Mouse (Mus musculus) heart, adult 2 months (tissue): ENCODE data around the gene Ar. TPM values are rescaled to one million over a fixed set of nuclear protein-coding genes. Genes with fewer than 3 reads are reported as not detected.
A peak's percentile ranks its signal among the peaks of the same experiment; 100 is the strongest.

Experiments
- DNase-seq, 2 experiments: peaks; one replicate each; pipeline ENCODE4 v3.0.0; 2021
- H3K27ac ChIP-seq: fragments of 200-600 bp; 2 replicates; pipeline ENCODE4 v1.8.1; 2022
- H3K27me3 ChIP-seq: fragments of 200-500 bp; 2 replicates; pipeline ENCODE4 v1.6.1; 2012; ENCODE audit warnings: mild to moderate bottlenecking, low read length, inconsistent platforms, mixed read lengths; ENCODE audit not compliant: control insufficient read depth, insufficient read depth
- H3K36me3 ChIP-seq: fragments of 200-500 bp; 2 replicates; pipeline ENCODE4 v1.6.1; 2012; ENCODE audit warnings: low read length, inconsistent platforms; ENCODE audit not compliant: control insufficient read depth, insufficient read depth
- H3K4me1 ChIP-seq: fragments of 200-500 bp; 2 replicates; pipeline ENCODE4 v1.6.1; 2011; ENCODE audit warnings: low read length; ENCODE audit not compliant: control insufficient read depth, insufficient read depth
- H3K4me3 ChIP-seq: fragments of 200-600 bp; 2 replicates; pipeline ENCODE4 v1.8.1; 2022
- H3K79me2 ChIP-seq: fragments of 200-500 bp; replicated peaks from 2 replicates; pipeline ENCODE4 v1.6.1; 2012; ENCODE audit warnings: mild to moderate bottlenecking, inconsistent platforms, low read length, moderate library complexity, mixed read lengths; ENCODE audit not compliant: control insufficient read depth, insufficient read depth
- H3K9ac ChIP-seq: fragments of 200-500 bp; 2 replicates; pipeline ENCODE4 v1.6.1; 2012; ENCODE audit warnings: low read depth, mild to moderate bottlenecking, control low read depth, inconsistent platforms, low read length, mixed read lengths
- CTCF ChIP-seq: fragments of 200-600 bp; IDR thresholded peaks from 2 replicates; pipeline ENCODE4 v1.8.1; 2022; ENCODE audit warnings: antibody characterized with exemption, mild to moderate bottlenecking, moderate library complexity
- EP300 ChIP-seq: fragments of 200-500 bp; IDR thresholded peaks from 2 replicates; pipeline ENCODE4 v1.6.1; 2011; ENCODE audit warnings: low read depth, low read length, control low read depth; ENCODE audit not compliant: insufficient read depth
- POLR2A ChIP-seq: fragments of 200-500 bp; IDR thresholded peaks from 2 replicates; pipeline ENCODE4 v1.6.1; 2011; ENCODE audit warnings: mild to moderate bottlenecking, low read depth, low read length, control low read depth; ENCODE audit not compliant: insufficient read depth
- WGBS: fragments of 180-500 bp; shearing (Covaris S2); methylation state at CpG from one replicate; pipeline ENCODE4 v1.1.7; 2018; 5-methylcytosine and 5-hydroxymethylcytosine counted together
- intact Hi-C: fragments of 180-260 bp; cut with DNase I; formaldehyde crosslinking; loops from one replicate; pipeline ENCODE4 v1.15.1; 2025
- long read RNA-seq: library from polyadenylated mRNA; stranded (forward); transcript quantifications from one replicate; pipeline ENCODE4 v2.0.0, GENCODE M21; 2021
- polyA plus RNA-seq: library from polyadenylated mRNA; depleted of rRNA; stranded (reverse); fragments of >200 nt; gene quantifications from 2 replicates; pipeline ENCODE4 v1.2.3, GENCODE M21; 2012; rRNA removed
- total RNA-seq, 2 experiments: library from RNA; stranded (reverse); gene quantifications; 2 replicates each; pipeline ENCODE4 v1.2.3; 2021

The Ar gene
- total RNA-seq (1 to 10 TPM; 2.1 to 3.8 TPM), polyA plus RNA-seq (0.59 and 0.97 TPM in 2 replicates)
- long read RNA-seq, partial matches to known transcripts = 0 of 1 reads
- long read RNA-seq, other reads (novel, unspliced or antisense) = 1 of 1 reads

DNA sequence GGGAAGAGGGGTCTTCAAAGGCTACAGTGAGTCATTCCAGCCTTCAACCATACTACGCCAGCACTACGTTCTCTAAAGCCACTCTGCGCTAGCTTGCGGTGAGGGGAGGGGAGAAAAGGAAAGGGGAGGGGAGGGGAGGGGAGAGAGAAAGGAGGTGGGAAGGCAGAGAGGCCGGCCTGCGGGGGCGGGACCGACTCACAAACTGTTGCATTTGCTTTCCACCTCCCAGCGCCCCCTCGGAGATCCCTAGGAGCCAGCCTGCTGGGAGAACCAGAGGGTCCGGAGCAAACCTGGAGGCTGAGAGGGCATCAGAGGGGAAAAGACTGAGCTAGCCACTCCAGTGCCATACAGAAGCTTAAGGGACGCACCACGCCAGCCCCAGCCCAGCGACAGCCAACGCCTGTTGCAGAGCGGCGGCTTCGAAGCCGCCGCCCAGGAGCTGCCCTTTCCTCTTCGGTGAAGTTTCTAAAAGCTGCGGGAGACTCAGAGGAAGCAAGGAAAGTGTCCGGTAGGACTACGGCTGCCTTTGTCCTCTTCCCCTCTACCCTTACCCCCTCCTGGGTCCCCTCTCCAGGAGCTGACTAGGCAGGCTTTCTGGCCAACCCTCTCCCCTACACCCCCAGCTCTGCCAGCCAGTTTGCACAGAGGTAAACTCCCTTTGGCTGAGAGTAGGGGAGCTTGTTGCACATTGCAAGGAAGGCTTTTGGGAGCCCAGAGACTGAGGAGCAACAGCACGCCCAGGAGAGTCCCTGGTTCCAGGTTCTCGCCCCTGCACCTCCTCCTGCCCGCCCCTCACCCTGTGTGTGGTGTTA lies at the start of gene Ar:
Gene Ar (plus strand): TSS at position 239 of the 812 bp plus-strand sequence.
- no peaks in the 10 kb centered on the region for H3K36me3 ChIP-seq
- peak; percentile 56 to 66 for DNase-seq
- intact Hi-C loops = no loop called here
- WGBS = 12% methylated on average over 27 of the region's 27 CpGs
- TF ChIP-seq EP300 (no peak), POLR2A (no peak), CTCF (no peak)
- no peaks in the 10 kb centered on the region for H3K4me1 ChIP-seq
- H3K27ac ChIP-seq = peak within 1 kb of the TSS; percentile 33; the same call in 1 of the 2 replicates
- no peaks in the 10 kb centered on the region for H3K79me2 ChIP-seq
- H3K4me3 ChIP-seq = peak within 1 kb of the TSS; percentile 44
- 0 out of 2 replicates have a peak, but pooled peaks cover 2% of the 10 kb centered on the region for H3K27me3 ChIP-seq
- H3K9ac ChIP-seq = peak within 1 kb of the TSS; percentile 65

DNA sequence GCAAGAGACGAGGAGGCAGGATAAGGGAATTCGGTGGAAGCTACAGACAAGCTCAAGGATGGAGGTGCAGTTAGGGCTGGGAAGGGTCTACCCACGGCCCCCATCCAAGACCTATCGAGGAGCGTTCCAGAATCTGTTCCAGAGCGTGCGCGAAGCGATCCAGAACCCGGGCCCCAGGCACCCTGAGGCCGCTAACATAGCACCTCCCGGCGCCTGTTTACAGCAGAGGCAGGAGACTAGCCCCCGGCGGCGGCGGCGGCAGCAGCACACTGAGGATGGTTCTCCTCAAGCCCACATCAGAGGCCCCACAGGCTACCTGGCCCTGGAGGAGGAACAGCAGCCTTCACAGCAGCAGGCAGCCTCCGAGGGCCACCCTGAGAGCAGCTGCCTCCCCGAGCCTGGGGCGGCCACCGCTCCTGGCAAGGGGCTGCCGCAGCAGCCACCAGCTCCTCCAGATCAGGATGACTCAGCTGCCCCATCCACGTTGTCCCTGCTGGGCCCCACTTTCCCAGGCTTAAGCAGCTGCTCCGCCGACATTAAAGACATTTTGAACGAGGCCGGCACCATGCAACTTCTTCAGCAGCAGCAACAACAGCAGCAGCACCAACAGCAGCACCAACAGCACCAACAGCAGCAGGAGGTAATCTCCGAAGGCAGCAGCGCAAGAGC lies 1.3 kb downstream of the Ar start:
- DNase-seq = peak; percentile 12 to 42
- no peaks in the 10 kb centered on the region for H3K36me3 ChIP-seq
- H3K4me1 ChIP-seq = no peaks in the 10 kb centered on the region
- H3K4me3 ChIP-seq = peak overlapping the region; percentile 44
- TF ChIP-seq EP300 = no peak
- H3K27ac ChIP-seq = no peak overlapping the region
- 0 out of 2 replicates have a peak, but pooled peaks cover 2% of the 10 kb centered on the region for H3K27me3 ChIP-seq
- intact Hi-C loops = loop anchor here (5.0 kb wide), 1 partner anchor 232 kb away; no protein-coding TSS in a partner anchor
- peak overlapping the region; percentile 65 for H3K9ac ChIP-seq
- WGBS = 12% methylated on average over 29 of the region's 30 CpGs
- no peaks in the 10 kb centered on the region for H3K79me2 ChIP-seq

DNA sequence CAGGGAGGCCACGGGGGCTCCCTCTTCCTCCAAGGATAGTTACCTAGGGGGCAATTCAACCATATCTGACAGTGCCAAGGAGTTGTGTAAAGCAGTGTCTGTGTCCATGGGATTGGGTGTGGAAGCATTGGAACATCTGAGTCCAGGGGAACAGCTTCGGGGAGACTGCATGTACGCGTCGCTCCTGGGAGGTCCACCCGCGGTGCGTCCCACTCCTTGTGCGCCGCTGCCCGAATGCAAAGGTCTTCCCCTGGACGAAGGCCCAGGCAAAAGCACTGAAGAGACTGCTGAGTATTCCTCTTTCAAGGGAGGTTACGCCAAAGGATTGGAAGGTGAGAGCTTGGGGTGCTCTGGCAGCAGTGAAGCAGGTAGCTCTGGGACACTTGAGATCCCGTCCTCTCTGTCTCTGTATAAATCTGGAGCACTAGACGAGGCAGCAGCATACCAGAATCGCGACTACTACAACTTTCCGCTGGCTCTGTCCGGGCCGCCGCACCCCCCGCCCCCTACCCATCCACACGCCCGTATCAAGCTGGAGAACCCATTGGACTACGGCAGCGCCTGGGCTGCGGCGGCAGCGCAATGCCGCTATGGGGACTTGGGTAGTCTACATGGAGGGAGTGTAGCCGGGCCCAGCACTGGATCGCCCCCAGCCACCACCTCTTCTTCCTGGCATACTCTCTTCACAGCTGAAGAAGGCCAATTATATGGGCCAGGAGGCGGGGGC lies 2.0 kb downstream of the Ar start:
- no peak overlapping the region for H3K27ac ChIP-seq
- DNase-seq = peak in 1 of 2 experiments; percentile 18
- peak overlapping the region; percentile 44 for H3K4me3 ChIP-seq
- intact Hi-C loops = loop anchor here (5.0 kb wide), 1 partner anchor 232 kb away; no protein-coding TSS in a partner anchor
- H3K9ac ChIP-seq = peak overlapping the region; percentile 65
- no peaks in the 10 kb centered on the region for H3K4me1 ChIP-seq
- H3K27me3 ChIP-seq = 0 out of 2 replicates have a peak, but pooled peaks cover 2% of the 10 kb centered on the region
- H3K79me2 ChIP-seq = no peaks in the 10 kb centered on the region
- TF ChIP-seq POLR2A = no peak
- no peak for TF ChIP-seq EP300
- no peak for TF ChIP-seq CTCF
- H3K36me3 ChIP-seq = no peaks in the 10 kb centered on the region
- WGBS = 26% methylated on average over 33 of the region's 33 CpGs

DNA sequence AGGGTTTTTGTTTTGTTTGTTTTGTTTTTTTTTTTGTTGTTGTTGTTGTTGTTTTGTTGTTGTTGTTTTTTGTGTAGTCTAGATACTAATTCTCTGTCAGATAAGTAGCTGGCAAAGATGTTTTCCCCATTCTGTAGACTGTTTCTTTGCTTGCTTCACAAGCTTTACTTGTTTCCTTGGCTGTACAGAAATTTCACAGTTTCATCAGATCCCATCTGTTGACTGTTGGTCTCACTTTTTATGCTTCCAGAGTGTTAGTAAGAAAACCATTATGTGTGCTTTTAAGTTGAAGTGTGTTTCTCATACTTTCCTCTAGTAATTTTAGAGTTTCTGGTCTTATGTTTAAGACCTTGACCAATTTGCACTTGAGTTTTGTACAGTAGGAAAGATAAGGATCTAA lies 41.2 kb downstream of the Ar start:
- intact Hi-C loops = no loop called here
- no peaks in the 10 kb centered on the region for H3K36me3 ChIP-seq
- no peak overlapping the region for H3K9ac ChIP-seq
- no peaks in the 10 kb centered on the region for H3K4me1 ChIP-seq
- DNase-seq = no peak
- no peaks in the 10 kb centered on the region for H3K27me3 ChIP-seq
- no peak overlapping the region for H3K4me3 ChIP-seq
- no peaks in the 10 kb centered on the region for H3K79me2 ChIP-seq
- no peak overlapping the region for H3K27ac ChIP-seq
- TF ChIP-seq EP300 (no peak), CTCF (no peak), POLR2A (no peak)

DNA sequence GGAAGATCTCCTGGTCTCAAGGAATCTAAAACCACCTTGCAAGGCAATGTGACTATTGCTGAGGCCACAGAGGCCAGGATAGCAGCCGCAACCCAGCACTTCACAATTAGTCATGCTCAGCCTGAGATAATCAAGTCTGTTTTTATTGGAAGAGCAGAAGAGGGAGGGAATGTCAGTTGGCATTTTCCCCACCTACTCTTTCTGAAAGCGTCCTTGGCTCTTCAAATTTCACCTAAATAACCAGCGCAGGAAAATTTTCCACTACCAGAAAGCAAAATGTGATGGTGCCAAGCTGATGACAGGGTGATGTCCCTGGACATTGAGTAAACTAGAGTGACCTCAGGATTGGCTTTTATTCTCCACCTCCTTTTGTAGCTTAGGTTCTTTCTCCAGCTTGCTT lies 57.2 kb downstream of the Ar start:
- no peaks in the 10 kb centered on the region for H3K27me3 ChIP-seq
- TF ChIP-seq POLR2A (no peak), CTCF (no peak), EP300 (no peak)
- H3K4me3 ChIP-seq = no peak overlapping the region
- H3K4me1 ChIP-seq = no peaks in the 10 kb centered on the region
- H3K79me2 ChIP-seq = no peaks in the 10 kb centered on the region
- H3K9ac ChIP-seq = no peak overlapping the region
- H3K27ac ChIP-seq = no peak overlapping the region
- no peaks in the 10 kb centered on the region for H3K36me3 ChIP-seq
- peak in 1 of 2 experiments; percentile 2 for DNase-seq
- intact Hi-C loops = no loop called here
- WGBS = 31% methylated on average over 3 of the region's 3 CpGs
